Mouse (Mus musculus) olfactory bulb, adult 2 months (tissue): ENCODE data around the gene Wnk1.

Experiments
- CTCF ChIP-seq: fragments of 200-500 bp; IDR thresholded peaks from 2 replicates; pipeline ENCODE4 v1.5.1; 2012; ENCODE audit warnings: low read depth, mild to moderate bottlenecking, low read length, moderate library complexity; ENCODE audit not compliant: insufficient read depth
- POLR2A ChIP-seq: fragments of 200-500 bp; IDR thresholded peaks from 2 replicates; pipeline ENCODE4 v1.6.1; 2012; ENCODE audit warnings: mild to moderate bottlenecking, low read depth, low read length, moderate library complexity; ENCODE audit not compliant: insufficient read depth

DNA sequence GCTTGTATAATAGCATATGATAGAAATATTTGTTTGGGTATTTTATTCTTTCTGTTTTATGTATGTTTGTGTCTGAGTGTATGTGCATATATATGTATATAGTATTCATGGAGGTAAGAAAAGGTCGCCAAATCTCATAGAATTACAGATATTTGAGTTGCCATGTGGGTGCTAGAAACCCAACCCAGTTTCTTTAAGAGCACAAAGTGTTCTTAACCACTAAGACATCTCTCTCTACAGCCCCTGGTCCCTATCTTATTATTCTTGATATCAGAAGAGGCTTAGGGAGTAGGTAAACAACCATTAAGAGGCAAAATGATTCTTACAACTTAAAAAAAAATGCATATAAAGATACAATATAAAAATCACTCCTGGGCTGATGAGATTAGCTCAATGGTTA is 27.0 kb downstream of the Wnk1 start:
- TF ChIP-seq CTCF (no peak), POLR2A (no peak)
